Mouse (Mus musculus) macrophage (primary cell): ENCODE measurements around the gene Anks1b. TPM values are rescaled to one million over a fixed set of nuclear protein-coding genes. Genes with fewer than 3 reads are reported as not detected.

Experiments used
- H3K27ac ChIP-seq: fragments of 350-480 bp; formaldehyde crosslinking; 2 replicates; pipeline ENCODE4 v1.9.0; 2021
- H3K36me3 ChIP-seq: fragments of 350-480 bp; formaldehyde crosslinking; 2 replicates; pipeline ENCODE4 v1.9.0; 2021; ENCODE audit errors: inconsistent target
- H3K4me3 ChIP-seq: fragments of 350-480 bp; formaldehyde crosslinking; 2 replicates; pipeline ENCODE4 v1.9.0; 2021; ENCODE audit errors: inconsistent target
- H3K79me2 ChIP-seq: fragments of 350-480 bp; formaldehyde crosslinking; 2 replicates; pipeline ENCODE4 v1.9.0; 2021; ENCODE audit errors: inconsistent target
- WGBS: methylation state at CpG from one replicate; pipeline ENCODE4 v1.1.7; 2026; ENCODE audit warnings: inconsistent platforms; ENCODE audit not compliant: missing documents; 5-methylcytosine and 5-hydroxymethylcytosine counted together
- polyA plus RNA-seq: library from polyadenylated mRNA; stranded (reverse); fragments of 250-400 nt; gene quantifications from 3 replicates; pipeline ENCODE4 v1.2.4, GENCODE M21; 2018; ENCODE audit warnings: inconsistent platforms

The Anks1b gene
- polyA plus RNA-seq, 1 experiment from 2014 or later = not detected

DNA sequence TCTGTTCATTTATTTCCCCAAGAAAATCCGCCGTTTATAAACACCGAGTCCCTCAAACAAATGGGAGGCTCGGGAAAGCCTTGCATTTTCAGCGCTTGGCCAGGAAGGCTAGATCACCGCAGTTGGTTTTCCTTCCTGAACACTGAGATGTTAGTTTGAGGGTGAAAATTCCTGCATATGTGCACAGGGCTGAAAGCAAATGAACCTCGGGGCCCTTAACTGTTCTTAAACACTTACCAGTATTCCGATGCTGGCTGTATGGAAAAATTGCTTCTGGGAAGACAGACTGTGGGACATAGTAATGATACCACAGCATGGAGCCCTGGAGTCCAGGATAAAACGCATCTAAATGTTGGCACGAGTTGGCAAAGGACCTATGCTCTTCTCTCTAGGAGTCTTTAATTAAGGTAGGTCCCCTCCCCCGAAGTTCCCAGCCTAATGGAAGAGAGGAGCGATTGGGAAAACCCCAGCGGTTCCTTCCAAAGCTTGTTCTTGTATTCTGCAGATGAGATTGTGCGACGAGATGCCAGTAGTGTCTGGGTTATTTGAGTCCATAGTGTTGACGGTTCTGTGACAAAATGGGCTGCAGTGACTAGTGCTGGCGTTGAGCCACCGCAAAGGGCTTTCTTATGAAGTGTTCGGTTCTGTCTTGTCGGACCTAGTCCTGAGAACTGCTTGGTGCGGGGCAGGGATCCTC lies 957.4 kb downstream of the Anks1b start:
- H3K27ac ChIP-seq = no peak overlapping the region
- no peak overlapping the region for H3K4me3 ChIP-seq
- H3K79me2 ChIP-seq = no peaks in the 10 kb centered on the region
- H3K36me3 ChIP-seq = no peaks in the 10 kb centered on the region
- WGBS = 12% methylated on average over 21 of the region's 21 CpGs

GRCm38 (mm10) chr10:90831288-90831626 lies 957.9 kb downstream of the Anks1b start:
- 36% methylated on average over 2 of the region's 2 CpGs for WGBS
- no peak overlapping the region for H3K27ac ChIP-seq
- no peaks in the 10 kb centered on the region for H3K36me3 ChIP-seq
- H3K4me3 ChIP-seq = no peak overlapping the region
- no peaks in the 10 kb centered on the region for H3K79me2 ChIP-seq

DNA sequence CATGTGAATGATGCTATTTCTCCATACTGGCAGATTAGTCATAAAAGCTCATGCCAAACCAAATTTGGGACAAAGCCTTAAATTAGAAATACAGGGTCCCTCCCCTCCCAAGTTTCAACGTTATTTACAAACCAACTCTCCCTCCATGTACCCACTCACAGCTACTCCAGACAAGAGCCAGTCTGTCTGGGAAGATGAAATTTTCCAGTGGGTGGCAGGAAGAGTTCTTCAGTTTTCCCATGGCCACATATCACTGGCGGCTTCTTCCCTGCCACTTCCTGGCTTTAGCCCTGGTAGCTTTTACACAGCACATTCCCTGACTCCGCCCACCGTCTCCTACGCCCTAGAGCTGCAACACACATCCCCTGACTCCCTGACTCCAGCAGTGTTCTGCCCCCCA lies 961.0 kb downstream of the Anks1b start:
- no peaks in the 10 kb centered on the region for H3K79me2 ChIP-seq
- no peak overlapping the region for H3K4me3 ChIP-seq
- 31% methylated on average over 5 of the region's 5 CpGs for WGBS
- no peaks in the 10 kb centered on the region for H3K36me3 ChIP-seq
- H3K27ac ChIP-seq = no peak overlapping the region

GRCm38 (mm10) chr10:90835195-90835594 lies 961.9 kb downstream of the Anks1b start:
- Histone ChIP-seq H3K4me3 (no peak overlapping the region), H3K36me3 (no peaks in the 10 kb centered on the region), H3K27ac (no peak overlapping the region), H3K79me2 (no peaks in the 10 kb centered on the region)

DNA sequence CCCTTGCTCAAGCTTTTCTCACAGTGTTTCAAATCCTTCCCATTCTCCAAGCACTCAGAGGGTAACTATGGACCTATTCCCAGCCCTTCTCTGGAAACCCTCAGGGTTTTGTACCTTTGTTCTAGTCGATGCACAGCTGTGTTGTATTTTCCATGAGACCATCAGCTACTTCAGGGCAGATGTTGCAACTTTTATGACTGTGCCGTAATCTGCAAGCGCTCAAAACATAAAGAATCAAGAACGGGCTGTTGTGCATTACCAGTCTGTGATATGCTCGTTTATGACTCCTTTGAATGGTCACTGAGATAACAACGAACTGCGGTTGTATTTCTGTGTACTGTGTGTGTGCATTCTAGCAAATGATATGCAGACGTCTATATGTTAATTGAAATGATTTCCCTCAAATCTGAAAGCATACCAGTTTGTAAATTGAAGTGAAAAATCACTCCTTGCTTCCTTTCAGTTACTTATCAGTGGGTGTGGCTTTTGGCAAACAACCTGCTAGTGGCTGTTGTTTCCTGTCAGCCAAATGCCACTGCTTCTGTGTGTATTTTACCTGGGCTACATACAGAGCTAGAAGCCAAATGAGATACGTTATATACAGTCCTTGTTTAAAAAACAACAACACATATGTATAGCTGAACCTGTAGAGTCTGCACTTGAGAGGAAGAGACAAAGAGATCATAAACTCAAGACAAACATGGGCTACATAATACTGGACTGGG lies 966.5 kb downstream of the Anks1b start:
- H3K27ac ChIP-seq = no peak overlapping the region
- H3K79me2 ChIP-seq = no peaks in the 10 kb centered on the region
- H3K4me3 ChIP-seq = no peak overlapping the region
- WGBS = 85% methylated on average over 9 of the region's 9 CpGs
- H3K36me3 ChIP-seq = no peaks in the 10 kb centered on the region

DNA sequence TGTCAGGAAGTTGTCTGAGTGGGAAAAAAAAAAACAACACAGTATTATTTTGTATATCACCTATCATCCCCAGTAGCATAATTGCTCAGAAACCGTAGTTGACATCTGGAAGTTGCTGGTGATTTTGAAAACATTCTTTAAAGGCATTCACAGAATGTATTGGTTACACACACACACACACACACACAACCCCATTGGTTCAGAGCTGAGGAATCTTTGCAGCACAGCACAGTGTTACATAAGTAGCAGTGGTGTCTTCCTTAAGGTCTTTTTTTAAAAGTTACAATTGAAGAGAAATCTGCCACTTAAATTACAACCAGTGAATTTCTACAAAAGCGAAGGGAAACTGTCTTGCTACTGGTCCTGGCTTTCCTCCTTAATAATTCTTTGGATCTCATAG lies 969.1 kb downstream of the Anks1b start:
- no peaks in the 10 kb centered on the region for H3K79me2 ChIP-seq
- 92% methylated on average over 2 of the region's 2 CpGs for WGBS
- H3K4me3 ChIP-seq = no peak overlapping the region
- no peak overlapping the region for H3K27ac ChIP-seq
- H3K36me3 ChIP-seq = no peaks in the 10 kb centered on the region

GRCm38 (mm10) chr10:90851077-90851476 lies 977.8 kb downstream of the Anks1b start:
- no peaks in the 10 kb centered on the region for H3K79me2 ChIP-seq

GRCm38 (mm10) chr10:90851999-90852398 lies 978.7 kb downstream of the Anks1b start:
- H3K36me3 ChIP-seq = no peaks in the 10 kb centered on the region
- 62% methylated on average over 11 of the region's 11 CpGs for WGBS
- no peak overlapping the region for H3K27ac ChIP-seq
- H3K79me2 ChIP-seq = no peaks in the 10 kb centered on the region
- no peak overlapping the region for H3K4me3 ChIP-seq

More at GRCm38 (mm10) chr10:90851077-90851476, 977.8 kb downstream of the Anks1b start:
- H3K27ac ChIP-seq = no peak overlapping the region
- no peak overlapping the region for H3K4me3 ChIP-seq
- H3K36me3 ChIP-seq = no peaks in the 10 kb centered on the region
- 89% methylated on average over 6 of the region's 6 CpGs for WGBS

- Histone ChIP-seq H3K4me3 (no peak overlapping the region), H3K79me2 (no peaks in the 10 kb centered on the region), H3K36me3 (no peaks in the 10 kb centered on the region), H3K27ac (no peak overlapping the region)
- whole genome bisulfite sequencing = 87% methylated on average over 7 of the region's 7 CpGs
These were observed 979.1 kb downstream of the Anks1b start for GRCm38 (mm10) chr10:90852432-90852831.

DNA sequence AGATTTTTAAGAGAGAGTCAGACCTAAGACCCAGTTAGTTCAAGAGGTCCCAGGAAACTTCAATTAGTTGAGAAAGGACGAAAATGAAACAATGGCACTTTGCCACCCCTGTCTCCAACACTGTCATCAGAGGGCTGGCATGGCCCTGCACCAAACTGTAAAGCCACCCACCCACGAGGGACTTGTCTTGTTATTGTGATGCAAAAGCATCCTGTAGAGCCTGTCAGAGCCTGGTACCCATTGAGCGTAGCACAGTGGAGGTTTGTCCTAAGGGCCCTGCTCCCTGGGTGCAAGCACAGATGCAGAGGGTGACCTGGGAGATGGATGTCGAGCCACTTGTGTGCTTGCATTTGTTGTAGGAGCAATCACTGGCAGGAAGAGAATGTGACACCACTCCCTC lies 983.4 kb downstream of the Anks1b start:
- no peaks in the 10 kb centered on the region for H3K79me2 ChIP-seq
- H3K36me3 ChIP-seq = no peaks in the 10 kb centered on the region
- 53% methylated on average over 4 of the region's 4 CpGs for WGBS
- no peak overlapping the region for H3K4me3 ChIP-seq
- H3K27ac ChIP-seq = no peak overlapping the region

DNA sequence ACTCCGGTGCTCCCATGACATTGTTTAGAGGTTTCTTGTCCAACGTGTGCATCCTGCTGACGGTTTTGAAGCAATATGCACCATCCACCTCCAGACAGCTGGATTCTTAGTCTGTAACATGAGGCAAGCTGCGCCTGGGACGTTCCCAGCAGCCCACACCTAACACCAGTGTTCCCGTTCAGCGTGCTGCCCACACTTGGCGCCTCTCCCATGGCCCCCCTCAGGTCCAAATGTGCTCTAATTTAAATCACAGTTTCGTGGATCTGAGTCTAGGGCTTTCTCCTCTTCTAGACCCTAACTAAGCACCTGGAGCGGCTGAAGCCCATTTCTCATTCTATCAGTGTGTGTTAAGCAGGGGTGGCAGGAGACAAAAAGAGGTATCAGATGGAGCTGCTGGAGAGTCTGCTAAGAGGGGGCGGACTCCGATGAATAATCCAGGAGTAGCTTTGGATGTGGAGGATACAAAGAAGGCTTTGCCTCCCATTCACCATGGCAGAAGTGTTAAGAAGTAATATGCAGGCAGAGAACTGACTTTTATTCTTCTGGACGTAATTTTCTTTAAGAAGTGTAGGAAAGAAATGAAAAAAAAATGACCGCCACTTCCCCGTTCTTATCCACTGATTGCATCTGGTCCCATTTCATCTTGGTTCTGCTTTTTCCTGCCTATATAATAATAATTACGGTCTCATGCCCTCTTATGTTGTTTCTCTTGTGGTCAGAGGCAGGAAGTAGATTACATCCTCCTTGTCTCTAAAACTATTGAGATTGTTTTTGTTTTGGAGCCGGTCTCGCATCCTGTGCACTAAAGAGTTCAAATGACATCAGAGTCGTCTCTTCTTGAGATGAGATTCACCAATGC lies 986.6 kb downstream of the Anks1b start:
- H3K27ac ChIP-seq = no peak overlapping the region
- WGBS = 57% methylated on average over 19 of the region's 19 CpGs
- H3K4me3 ChIP-seq = no peak overlapping the region
- H3K79me2 ChIP-seq = no peaks in the 10 kb centered on the region
- H3K36me3 ChIP-seq = no peaks in the 10 kb centered on the region

GRCm38 (mm10) chr10:90863881-90864598 lies 990.7 kb downstream of the Anks1b start:
- 48% methylated on average over 10 of the region's 10 CpGs for WGBS
- H3K79me2 ChIP-seq = no peaks in the 10 kb centered on the region
- no peak overlapping the region for H3K4me3 ChIP-seq
- H3K27ac ChIP-seq = no peak overlapping the region
- H3K36me3 ChIP-seq = no peaks in the 10 kb centered on the region

GRCm38 (mm10) chr10:90864599-90864889 lies 991.2 kb downstream of the Anks1b start:
- H3K79me2 ChIP-seq = no peaks in the 10 kb centered on the region
- H3K27ac ChIP-seq = no peak overlapping the region
- no peaks in the 10 kb centered on the region for H3K36me3 ChIP-seq
- no peak overlapping the region for H3K4me3 ChIP-seq
- 23% methylated on average over 3 of the region's 3 CpGs for WGBS

DNA sequence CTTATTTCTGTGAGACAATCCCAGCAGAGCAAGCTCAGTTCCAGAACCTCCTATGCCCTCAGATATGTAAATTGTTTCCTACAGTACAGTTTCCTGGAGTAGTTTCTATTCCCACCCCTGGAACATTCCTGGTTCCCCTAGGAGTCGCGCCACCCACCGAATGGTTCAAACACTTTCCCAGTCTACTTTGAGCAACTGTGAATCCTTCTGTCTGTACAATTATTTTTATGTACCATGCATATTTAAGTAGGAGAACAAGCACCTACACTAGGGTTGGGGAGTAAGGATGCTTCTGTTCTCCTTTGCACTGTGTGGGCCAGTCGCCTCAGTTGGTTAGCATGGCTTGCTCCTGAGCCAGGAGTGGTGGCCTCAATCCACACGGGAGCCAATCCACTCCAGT lies 999.9 kb downstream of the Anks1b start:
- Histone ChIP-seq H3K36me3 (no peaks in the 10 kb centered on the region), H3K27ac (no peak overlapping the region), H3K79me2 (no peaks in the 10 kb centered on the region), H3K4me3 (no peak overlapping the region)
- 87% methylated on average over 5 of the region's 5 CpGs for WGBS
